Mouse (Mus musculus): ENCODE measurements around the gene Cntn5. TPM values are rescaled to one million over a fixed set of nuclear protein-coding genes. Genes with fewer than 3 reads are reported as not detected.

Gene Cntn5
- polyA plus RNA-seq, 1 experiment: not detected

- Histone ChIP-seq H3K79me2 (ENCODE audit: control insufficient read depth, insufficient read depth) (no peaks in the 10 kb centered on the region), H3K27me3 (ENCODE audit: control insufficient read depth, insufficient read depth, insufficient read length) (no peaks in the 10 kb centered on the region), H3K4me3 (ENCODE audit: insufficient read depth, poor library complexity, severe bottlenecking) (no peak overlapping the region), H3K36me3 (ENCODE audit: control insufficient read depth, insufficient read depth) (no peaks in the 10 kb centered on the region), H3K79me3 (ENCODE audit: low read depth) (no peaks in the 10 kb centered on the region), H3ac (ENCODE audit: control insufficient read depth, insufficient read length, low read depth) (no peak overlapping the region)
- TF ChIP-seq CTCF (IDR thresholded peaks at IDR 0.05; ENCODE audit: control insufficient read depth, insufficient read depth, insufficient read length): no peak
- no peak for TF ChIP-seq MYOG (IDR thresholded peaks at IDR 0.05; ENCODE audit: control insufficient read depth, extremely low read depth, insufficient read length)
- no peak for TF ChIP-seq CEBPB (IDR thresholded peaks at IDR 0.05; ENCODE audit: low read depth)
- TF ChIP-seq FOSL1 (IDR thresholded peaks at IDR 0.05; ENCODE audit: insufficient read depth, low read length, poor library complexity, severe bottlenecking): no peak
- TF ChIP-seq MAX (IDR thresholded peaks at IDR 0.05): no peak
- no peak for TF ChIP-seq MYOD1 (IDR thresholded peaks at IDR 0.05; ENCODE audit: control insufficient read depth, insufficient read length, low read depth)
- TF ChIP-seq USF1 (IDR thresholded peaks at IDR 0.05; ENCODE audit: low read depth): no peak
Observed at GRCm38 (mm10) chr9:10186063-10186462, 718.5 kb downstream of the Cntn5 start.

DNA sequence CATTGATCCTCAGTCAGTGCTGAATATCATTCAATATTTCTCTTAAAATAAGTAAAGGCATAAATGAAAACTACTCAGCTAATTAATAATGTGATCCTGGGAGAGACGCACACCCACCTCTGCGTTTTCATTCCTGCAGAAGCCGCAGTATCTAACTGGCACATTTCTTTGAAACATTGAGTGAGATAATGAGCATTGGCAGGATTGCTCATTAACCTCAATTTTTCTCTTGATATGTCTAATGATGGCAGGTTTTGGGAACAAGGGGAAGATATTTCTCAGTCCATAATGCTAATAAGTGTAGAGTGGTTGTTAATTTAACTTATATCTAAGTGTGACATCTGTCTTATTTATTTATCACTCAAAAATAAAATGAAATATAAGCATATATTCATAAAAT, 734.0 kb downstream of the Cntn5 start:
- Histone ChIP-seq H3K79me2 (ENCODE audit: control insufficient read depth, insufficient read depth) (no peaks in the 10 kb centered on the region), H3ac (ENCODE audit: control insufficient read depth, insufficient read length, low read depth) (no peak overlapping the region), H3K27me3 (ENCODE audit: control insufficient read depth, insufficient read depth, insufficient read length) (no peaks in the 10 kb centered on the region), H3K4me3 (ENCODE audit: insufficient read depth, poor library complexity, severe bottlenecking) (no peak overlapping the region), H3K79me3 (ENCODE audit: low read depth) (no peaks in the 10 kb centered on the region), H3K36me3 (ENCODE audit: control insufficient read depth, insufficient read depth) (no peaks in the 10 kb centered on the region)
- TF ChIP-seq USF1 (IDR thresholded peaks at IDR 0.05; ENCODE audit: low read depth) (no peak), MYOG (IDR thresholded peaks at IDR 0.05; ENCODE audit: control insufficient read depth, extremely low read depth, insufficient read length) (no peak), CEBPB (IDR thresholded peaks at IDR 0.05; ENCODE audit: low read depth) (no peak), MAX (IDR thresholded peaks at IDR 0.05) (no peak), CTCF (IDR thresholded peaks at IDR 0.05; ENCODE audit: control insufficient read depth, insufficient read depth, insufficient read length) (no peak), FOSL1 (IDR thresholded peaks at IDR 0.05; ENCODE audit: insufficient read depth, low read length, poor library complexity, severe bottlenecking) (no peak), MYOD1 (IDR thresholded peaks at IDR 0.05; ENCODE audit: control insufficient read depth, insufficient read length, low read depth) (no peak)

DNA sequence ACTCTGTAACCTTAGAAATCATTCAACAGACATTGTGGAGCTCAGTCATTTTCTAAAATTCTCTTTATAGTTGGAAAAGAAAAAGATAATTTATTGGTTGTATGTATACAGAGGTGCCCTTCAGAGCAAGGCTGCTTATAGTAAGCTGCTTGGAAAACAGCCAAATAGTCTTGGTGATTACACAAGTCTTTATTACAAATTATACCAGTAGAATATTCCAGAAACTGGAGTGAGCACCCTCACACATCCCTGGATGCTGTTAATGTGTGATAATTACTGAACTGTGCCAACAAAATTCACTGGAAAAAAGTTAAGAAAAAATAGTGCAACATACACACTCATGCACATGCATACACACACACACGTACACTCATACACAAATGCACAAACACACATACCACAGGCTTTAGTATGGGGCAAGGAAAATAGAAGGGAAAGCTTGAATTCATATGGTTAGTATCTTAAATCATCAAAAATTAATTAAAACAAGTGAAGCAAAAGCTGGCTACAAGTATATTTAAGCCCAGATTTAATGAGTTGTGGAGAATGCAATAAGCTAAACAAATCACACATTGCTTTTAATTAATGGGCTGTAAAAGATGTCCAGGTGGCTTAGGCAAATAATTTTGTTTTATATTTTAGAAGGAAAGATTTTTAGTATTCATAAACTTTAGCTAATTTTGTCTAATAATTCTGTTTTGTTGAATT, 783.1 kb downstream of the Cntn5 start:
- TF ChIP-seq CEBPB (IDR thresholded peaks at IDR 0.05; ENCODE audit: low read depth): no peak
- no peak for TF ChIP-seq MYOD1 (IDR thresholded peaks at IDR 0.05; ENCODE audit: control insufficient read depth, insufficient read length, low read depth)
- TF ChIP-seq FOSL1 (IDR thresholded peaks at IDR 0.05; ENCODE audit: insufficient read depth, low read length, poor library complexity, severe bottlenecking): no peak
- no peak for TF ChIP-seq USF1 (IDR thresholded peaks at IDR 0.05; ENCODE audit: low read depth)
- TF ChIP-seq MAX (IDR thresholded peaks at IDR 0.05): no peak
- no peak for TF ChIP-seq MYOG (IDR thresholded peaks at IDR 0.05; ENCODE audit: control insufficient read depth, extremely low read depth, insufficient read length)
- no peak for TF ChIP-seq CTCF (IDR thresholded peaks at IDR 0.05; ENCODE audit: control insufficient read depth, insufficient read depth, insufficient read length)
- no peaks in the 10 kb centered on the region for H3K36me3 ChIP-seq (ENCODE audit: control insufficient read depth, insufficient read depth)
- no peak overlapping the region for H3ac ChIP-seq (ENCODE audit: control insufficient read depth, insufficient read length, low read depth)
- H3K4me3 ChIP-seq (ENCODE audit: insufficient read depth, poor library complexity, severe bottlenecking): no peak overlapping the region
- H3K79me3 ChIP-seq (ENCODE audit: low read depth): no peaks in the 10 kb centered on the region
- H3K79me2 ChIP-seq (ENCODE audit: control insufficient read depth, insufficient read depth): no peaks in the 10 kb centered on the region
- no peaks in the 10 kb centered on the region for H3K27me3 ChIP-seq (ENCODE audit: control insufficient read depth, insufficient read depth, insufficient read length)

- TF ChIP-seq FOSL1 (IDR thresholded peaks at IDR 0.05; ENCODE audit: insufficient read depth, low read length, poor library complexity, severe bottlenecking) (no peak), MYOG (IDR thresholded peaks at IDR 0.05; ENCODE audit: control insufficient read depth, extremely low read depth, insufficient read length) (no peak), MYOD1 (IDR thresholded peaks at IDR 0.05; ENCODE audit: control insufficient read depth, insufficient read length, low read depth) (no peak), CTCF (IDR thresholded peaks at IDR 0.05; ENCODE audit: control insufficient read depth, insufficient read depth, insufficient read length) (no peak), USF1 (IDR thresholded peaks at IDR 0.05; ENCODE audit: low read depth) (no peak), MAX (IDR thresholded peaks at IDR 0.05) (no peak), CEBPB (IDR thresholded peaks at IDR 0.05; ENCODE audit: low read depth) (no peak)
- H3ac ChIP-seq (ENCODE audit: control insufficient read depth, insufficient read length, low read depth): no peak overlapping the region
- no peak overlapping the region for H3K4me3 ChIP-seq (ENCODE audit: insufficient read depth, poor library complexity, severe bottlenecking)
- no peaks in the 10 kb centered on the region for H3K27me3 ChIP-seq (ENCODE audit: control insufficient read depth, insufficient read depth, insufficient read length)
- no peaks in the 10 kb centered on the region for H3K36me3 ChIP-seq (ENCODE audit: control insufficient read depth, insufficient read depth)
- H3K79me2 ChIP-seq (ENCODE audit: control insufficient read depth, insufficient read depth): no peaks in the 10 kb centered on the region
- no peaks in the 10 kb centered on the region for H3K79me3 ChIP-seq (ENCODE audit: low read depth)
Observed at GRCm38 (mm10) chr9:10116581-10116980, 788.0 kb downstream of the Cntn5 start.

DNA sequence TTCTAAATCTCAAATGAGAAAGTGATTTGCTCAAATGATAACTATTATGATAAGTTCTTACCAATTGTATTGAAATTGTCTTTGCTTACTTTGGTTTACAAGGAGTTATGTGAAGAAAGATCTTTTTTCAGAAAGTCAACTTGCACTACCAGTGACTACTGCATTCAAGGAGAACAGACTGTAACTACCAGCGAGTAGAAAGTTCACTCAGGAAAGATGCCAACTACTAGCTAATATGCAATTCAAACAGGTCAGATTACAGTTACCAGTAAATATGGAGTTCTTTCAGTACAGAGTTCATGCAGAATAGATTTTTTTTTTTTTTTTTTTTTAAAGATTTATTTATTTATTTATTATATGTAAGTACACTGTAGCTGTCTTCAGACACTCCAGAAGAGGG, 795.4 kb downstream of the Cntn5 start:
- TF ChIP-seq MAX (IDR thresholded peaks at IDR 0.05) (no peak), USF1 (IDR thresholded peaks at IDR 0.05; ENCODE audit: low read depth) (no peak), FOSL1 (IDR thresholded peaks at IDR 0.05; ENCODE audit: insufficient read depth, low read length, poor library complexity, severe bottlenecking) (no peak), MYOG (IDR thresholded peaks at IDR 0.05; ENCODE audit: control insufficient read depth, extremely low read depth, insufficient read length) (no peak), MYOD1 (IDR thresholded peaks at IDR 0.05; ENCODE audit: control insufficient read depth, insufficient read length, low read depth) (no peak), CTCF (IDR thresholded peaks at IDR 0.05; ENCODE audit: control insufficient read depth, insufficient read depth, insufficient read length) (no peak), CEBPB (IDR thresholded peaks at IDR 0.05; ENCODE audit: low read depth) (no peak)
- Histone ChIP-seq H3K79me2 (ENCODE audit: control insufficient read depth, insufficient read depth) (no peaks in the 10 kb centered on the region), H3K27me3 (ENCODE audit: control insufficient read depth, insufficient read depth, insufficient read length) (no peaks in the 10 kb centered on the region), H3K4me3 (ENCODE audit: insufficient read depth, poor library complexity, severe bottlenecking) (no peak overlapping the region), H3K36me3 (ENCODE audit: control insufficient read depth, insufficient read depth) (no peaks in the 10 kb centered on the region), H3ac (ENCODE audit: control insufficient read depth, insufficient read length, low read depth) (no peak overlapping the region), H3K79me3 (ENCODE audit: low read depth) (no peaks in the 10 kb centered on the region)

Data from C2C12 (cell line).